Mouse (Mus musculus): Measurements from ENCODE around the gene BC028528. TPM values are rescaled to one million over a fixed set of nuclear protein-coding genes. Genes with fewer than 3 reads are reported as not detected.

BC028528 gene
- total and polyA plus RNA-seq, 3 experiments: 15.6 to 46.1 (median 40.6) TPM

DNA sequence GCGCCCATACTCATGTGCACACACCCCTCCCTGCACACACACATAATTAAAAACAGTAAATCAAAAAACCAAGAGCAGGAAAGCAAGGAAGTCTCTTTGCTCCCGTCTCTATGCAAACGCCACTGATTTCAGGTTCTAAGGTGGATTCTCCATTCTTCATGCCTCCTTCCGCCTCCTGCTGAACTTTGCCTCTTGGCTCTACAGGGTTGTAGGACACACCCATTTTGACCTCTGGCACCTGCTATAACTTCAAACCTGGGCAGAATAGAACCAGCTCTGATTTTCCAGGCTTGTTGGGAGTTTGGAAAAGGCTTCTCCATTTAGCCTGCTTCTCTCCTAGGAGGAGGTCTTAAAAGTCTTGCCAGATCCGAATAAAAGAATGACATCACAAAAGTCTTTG lies 7.4 kb downstream of the BC028528 start:
- H3K4me2 ChIP-seq (ENCODE audit: insufficient read depth, low read depth, poor library complexity, severe bottlenecking): no peak overlapping the region
- peaks cover 37 to 81% of the 10 kb centered on the region in 2 experiments for H3K36me3 ChIP-seq (replicated peaks in 1 of 2; ENCODE audit: control insufficient read depth in 1 of 2, insufficient read depth in 1 of 2, low read length in 1 of 2)
- H3K4me1 ChIP-seq (ENCODE audit: control insufficient read depth in 1 of 2, insufficient read depth in 2 of 2): peaks cover 8 to 16% of the 10 kb centered on the region in 2 experiments; a peak in 3 of 4 replicates
- H3K79me2 ChIP-seq (replicated peaks; ENCODE audit: control insufficient read depth, extremely low read depth, insufficient read depth, poor library complexity, severe bottlenecking): no peaks in the 10 kb centered on the region
- H3K4me3 ChIP-seq (replicated peaks in 1 of 3; ENCODE audit: low read depth in 2 of 3, low read length in 2 of 3, poor library complexity in 1 of 3): no peak overlapping the region
- dilution Hi-C loops (cut with MboI; ENCODE audit: extremely low pct_ligation_motif_present, extremely low pct_unique_long_range_greater_than_20kb, low sequenced_read_pairs): no loop called here
- no peaks in the 10 kb centered on the region for H3K27me3 ChIP-seq (replicated peaks)
- no peak for DNase-seq (ENCODE audit: extremely low read depth)
- no peak overlapping the region for H3K27ac ChIP-seq (ENCODE audit: insufficient read depth, low read depth)
- peaks cover 8% of the 10 kb centered on the region for H3K9me3 ChIP-seq (replicated peaks; ENCODE audit: low read length)
- TF ChIP-seq ELF1 (IDR thresholded peaks at IDR 0.05; ENCODE audit: low read depth, low read length) (no peak), TBP (conservative IDR thresholded peaks at IDR 0.05; ENCODE audit: low read depth, low read length) (no peak), KAT2A (IDR thresholded peaks at IDR 0.05; ENCODE audit: insufficient replicate concordance, low read length) (no peak), ZNF384 (IDR thresholded peaks at IDR 0.05; ENCODE audit: low read depth, low read length) (no peak), POLR2AphosphoS2 (IDR thresholded peaks at IDR 0.05; ENCODE audit: low read depth, low read length) (no peak), NRF1 (IDR thresholded peaks at IDR 0.05; ENCODE audit: low read depth, low read length) (no peak), MAFK (IDR thresholded peaks at IDR 0.05; ENCODE audit: insufficient replicate concordance, low read length) (no peak), ZMIZ1 (IDR thresholded peaks at IDR 0.05; ENCODE audit: low read depth, low read length) (no peak), POLR2A (IDR thresholded peaks at IDR 0.05; ENCODE audit: low read depth, low read length) (no peak), SMC3 (IDR thresholded peaks at IDR 0.05; ENCODE audit: low read depth, low read length) (no peak), ZC3H11A (IDR thresholded peaks at IDR 0.05; ENCODE audit: low read depth, low read length) (no peak), MXI1 (IDR thresholded peaks at IDR 0.05; ENCODE audit: low read depth, low read length) (no peak)
- in situ Hi-C loops (cut with MboI; ENCODE audit: low pct_ligation_motif_present, low pct_unique_long_range_greater_than_20kb, low sequenced_read_pairs): no loop called here
- no peak overlapping the region for H3K9ac ChIP-seq (ENCODE audit: insufficient read depth, low read depth)

GRCm38 (mm10) chr3:95882816-95883425 lies 8.9 kb downstream of the BC028528 start:
- Histone ChIP-seq H3K4me3 (replicated peaks in 1 of 3; ENCODE audit: low read depth in 2 of 3, low read length in 2 of 3, poor library complexity in 1 of 3) (no peak overlapping the region), H3K36me3 (replicated peaks in 1 of 2; ENCODE audit: control insufficient read depth in 1 of 2, insufficient read depth in 1 of 2, low read length in 1 of 2) (peaks cover 33 to 77% of the 10 kb centered on the region in 2 experiments), H3K4me1 (ENCODE audit: control insufficient read depth in 1 of 2, insufficient read depth in 2 of 2) (peaks cover 1 to 5% of the 10 kb centered on the region in 2 experiments; a peak in 3 of 4 replicates), H3K79me2 (replicated peaks; ENCODE audit: control insufficient read depth, extremely low read depth, insufficient read depth, poor library complexity, severe bottlenecking) (no peaks in the 10 kb centered on the region), H3K9ac (ENCODE audit: insufficient read depth, low read depth) (no peak overlapping the region), H3K27me3 (replicated peaks) (no peaks in the 10 kb centered on the region), H3K4me2 (ENCODE audit: insufficient read depth, low read depth, poor library complexity, severe bottlenecking) (no peak overlapping the region), H3K27ac (ENCODE audit: insufficient read depth, low read depth) (no peak overlapping the region), H3K9me3 (replicated peaks; ENCODE audit: low read length) (peaks cover 8% of the 10 kb centered on the region)
- no peak for DNase-seq (ENCODE audit: extremely low read depth)
- TF ChIP-seq CTCF (conservative IDR thresholded peaks at IDR 0.05 in 1 of 2, IDR thresholded peaks at IDR 0.05 in 1 of 2; ENCODE audit: low read depth in 2 of 2, low read length in 2 of 2) (no peak), CHD1 (IDR thresholded peaks at IDR 0.05; ENCODE audit: low read depth, low read length) (no peak), RCOR1 (conservative IDR thresholded peaks at IDR 0.05; ENCODE audit: low read depth, low read length) (no peak), CHD2 (IDR thresholded peaks at IDR 0.05; ENCODE audit: low read length) (no peak), POLR2A (IDR thresholded peaks at IDR 0.05; ENCODE audit: low read depth, low read length) (no peak), MYC (IDR thresholded peaks at IDR 0.05; ENCODE audit: low read depth, low read length) (no peak), E2F4 (IDR thresholded peaks at IDR 0.05; ENCODE audit: insufficient replicate concordance, low read depth, low read length) (no peak), MEF2A (IDR thresholded peaks at IDR 0.05; ENCODE audit: borderline replicate concordance, low read depth, low read length) (no peak), USF1 (IDR thresholded peaks at IDR 0.05; ENCODE audit: low read depth, low read length) (no peak), ZNF384 (IDR thresholded peaks at IDR 0.05; ENCODE audit: low read depth, low read length) (no peak), EP300 (IDR thresholded peaks at IDR 0.05; ENCODE audit: low read length) (no peak)
- in situ Hi-C loops (cut with MboI; ENCODE audit: low pct_ligation_motif_present, low pct_unique_long_range_greater_than_20kb, low sequenced_read_pairs): no loop called here
- dilution Hi-C loops (cut with MboI; ENCODE audit: extremely low pct_ligation_motif_present, extremely low pct_unique_long_range_greater_than_20kb, low sequenced_read_pairs): no loop called here

All from CH12.LX (cell line).